Mouse (Mus musculus): ENCODE data around the gene Wdr93.

Gene Wdr93

DNA sequence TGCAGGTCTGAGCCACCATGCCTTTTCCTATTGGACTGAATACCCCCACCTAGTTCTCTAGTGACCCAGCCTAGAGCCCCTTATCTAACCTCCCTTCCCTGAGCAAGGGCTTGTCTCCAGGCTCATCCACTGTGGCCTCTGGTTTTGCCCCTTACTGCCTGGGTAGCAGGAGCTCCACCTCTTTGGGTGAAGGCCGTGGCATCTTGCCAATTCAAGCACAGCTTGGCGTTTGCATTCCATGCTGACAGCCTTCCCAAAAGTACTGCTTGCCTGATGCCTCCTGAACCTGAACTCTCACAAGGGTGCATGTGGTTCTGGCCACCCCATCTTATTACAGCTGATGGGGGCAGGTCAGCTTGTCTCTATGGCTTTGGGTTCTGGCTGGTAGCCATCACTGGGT, 60.9 kb downstream of the Wdr93 start:
- DNase-seq = no peak

DNA sequence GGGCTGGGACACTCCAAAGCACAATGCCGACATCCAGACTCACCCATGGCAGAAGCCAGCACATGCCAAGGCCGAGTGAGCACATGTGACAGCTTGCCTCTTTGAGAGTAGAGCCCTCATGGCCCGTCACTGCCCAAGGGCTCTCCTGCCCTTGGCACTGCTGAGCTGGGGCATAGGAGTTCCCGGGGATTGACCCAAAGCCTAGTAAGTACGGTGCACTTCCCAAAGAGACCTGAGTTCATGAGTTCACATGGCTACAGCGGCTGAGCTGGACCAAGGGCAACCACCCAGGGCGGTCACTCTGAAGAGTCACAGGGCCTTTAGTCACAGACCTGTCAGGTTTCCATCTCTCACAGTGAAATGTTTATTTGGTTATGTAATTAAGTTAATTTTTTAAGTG, 65.6 kb downstream of the Wdr93 start:
- DNase-seq = no peak

DNA sequence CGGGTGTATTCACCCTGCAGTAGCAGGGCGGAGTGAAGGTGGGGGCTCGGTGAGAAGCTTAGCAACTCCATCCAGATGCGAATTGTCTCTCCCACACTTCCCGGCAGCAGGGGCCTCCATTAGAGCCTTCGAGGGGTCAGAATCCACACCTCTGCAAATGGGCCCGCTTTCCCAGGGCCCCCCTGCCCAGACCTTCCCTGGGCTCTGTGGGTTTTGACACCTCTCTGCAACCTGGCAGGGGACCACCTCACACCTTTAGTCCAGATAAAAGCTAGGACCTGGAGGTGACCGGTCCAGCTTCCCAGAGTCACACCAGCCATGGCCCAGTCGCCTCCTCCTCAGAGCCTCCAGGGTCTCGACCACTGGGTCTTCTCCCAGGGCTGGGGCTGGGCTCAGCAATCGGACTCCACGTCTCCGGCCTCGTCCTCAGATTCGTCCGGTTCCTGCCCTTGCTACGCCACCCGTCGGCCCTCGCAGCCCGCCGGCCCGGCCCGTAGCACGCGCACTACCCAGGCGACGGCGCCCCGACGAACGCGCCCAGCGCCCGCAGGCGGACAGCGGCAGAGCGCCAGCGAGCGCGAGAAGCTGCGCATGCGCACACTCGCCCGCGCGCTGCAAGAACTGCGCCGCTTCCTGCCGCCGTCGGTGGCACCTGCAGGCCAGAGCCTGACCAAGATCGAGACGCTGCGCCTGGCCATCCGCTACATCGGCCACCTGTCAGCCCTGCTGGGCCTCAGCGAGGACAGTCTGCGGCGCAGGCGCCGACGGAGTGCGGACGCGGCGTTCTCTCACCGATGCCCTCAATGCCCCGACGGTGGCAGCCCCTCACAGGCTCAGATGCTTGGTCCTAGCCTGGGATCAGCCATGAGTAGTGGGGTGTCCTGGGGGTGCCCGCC, 67.9 kb downstream of the Wdr93 start, which contains the start of gene Mesp2:
Gene Mesp2 (plus strand): TSS at position 117 of the 896 bp plus-strand sequence.
- DNase-seq = peak; percentile 93

DNA sequence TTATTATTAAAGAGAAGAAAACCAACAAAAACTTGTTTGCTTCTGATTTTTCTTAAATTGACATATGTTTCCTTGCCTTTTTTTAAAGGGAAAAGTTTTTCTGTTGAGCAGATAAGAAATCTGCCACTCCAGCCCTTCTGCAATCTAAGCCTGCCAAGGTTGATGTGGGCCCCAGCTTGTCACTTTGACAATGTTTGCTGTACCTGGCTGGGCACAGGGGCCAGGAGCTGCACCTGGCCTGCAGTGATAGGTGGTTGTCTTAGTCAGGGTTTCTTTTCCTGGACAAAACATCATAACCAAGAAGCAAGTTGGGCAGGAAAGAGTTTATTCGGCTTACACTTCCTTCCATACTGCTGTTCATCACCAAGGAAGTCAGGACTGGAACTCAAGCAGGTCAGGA, 70.4 kb downstream of the Wdr93 start:
- DNase-seq = no peak

DNA sequence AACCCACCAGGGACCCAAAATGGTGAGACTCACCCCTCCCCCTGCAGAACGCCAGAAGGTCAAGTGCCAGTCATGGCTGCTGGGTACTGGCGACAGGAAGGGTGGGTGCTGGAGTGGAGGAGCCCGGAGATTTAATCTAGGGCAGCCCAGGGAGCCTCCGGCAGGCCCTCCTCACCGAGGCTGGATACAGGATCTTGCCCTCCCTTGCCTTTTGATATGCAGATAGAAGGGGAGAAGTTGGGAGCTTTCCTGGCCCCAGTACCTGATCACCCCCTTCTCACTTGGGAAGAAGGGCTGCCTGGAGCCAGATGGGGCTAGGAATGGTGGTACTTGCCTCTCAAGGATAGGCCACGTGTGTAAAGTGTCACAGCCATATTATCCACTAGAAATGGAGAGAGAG, 75.4 kb downstream of the Wdr93 start:
- no peak for DNase-seq

DNA sequence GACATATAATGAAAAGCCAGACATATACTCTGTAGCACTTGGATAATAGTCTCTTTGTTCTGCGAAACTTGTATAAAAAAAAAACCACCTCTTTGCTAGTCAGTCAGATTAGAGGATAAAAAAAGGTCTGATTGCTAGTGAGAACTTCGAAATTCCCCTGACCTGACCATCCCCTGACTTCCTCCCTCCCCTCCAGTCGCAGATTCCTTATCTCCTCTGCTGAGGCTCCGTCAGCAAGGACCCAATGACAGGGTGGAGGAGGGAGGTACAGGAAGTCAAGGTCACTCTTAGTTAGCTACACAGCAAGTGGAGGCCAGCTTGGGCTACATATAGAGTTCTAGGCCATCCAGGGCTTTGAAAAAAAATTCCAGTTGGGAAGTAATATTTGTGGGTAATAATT, 76.6 kb downstream of the Wdr93 start:
- no peak for DNase-seq

DNA sequence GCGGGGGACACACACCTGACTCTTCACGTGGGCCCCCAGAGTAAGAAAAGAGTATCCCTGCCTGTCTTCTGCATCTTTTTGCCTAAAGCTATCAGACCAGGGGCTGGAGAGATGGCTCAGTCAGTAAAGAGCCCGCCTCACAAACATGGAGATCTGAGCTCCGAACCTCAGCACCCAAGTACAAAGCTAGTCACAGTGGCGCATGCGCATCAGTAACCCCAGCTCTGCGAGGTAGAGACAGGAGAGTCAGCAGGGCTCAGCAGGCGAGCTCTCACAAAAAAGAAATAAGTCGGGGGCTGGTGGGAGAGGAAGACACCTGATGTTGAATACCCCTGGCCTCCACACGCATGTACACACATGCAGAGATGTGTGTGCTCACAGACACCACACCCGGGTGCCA, 77.0 kb downstream of the Wdr93 start:
- DNase-seq = no peak

DNA sequence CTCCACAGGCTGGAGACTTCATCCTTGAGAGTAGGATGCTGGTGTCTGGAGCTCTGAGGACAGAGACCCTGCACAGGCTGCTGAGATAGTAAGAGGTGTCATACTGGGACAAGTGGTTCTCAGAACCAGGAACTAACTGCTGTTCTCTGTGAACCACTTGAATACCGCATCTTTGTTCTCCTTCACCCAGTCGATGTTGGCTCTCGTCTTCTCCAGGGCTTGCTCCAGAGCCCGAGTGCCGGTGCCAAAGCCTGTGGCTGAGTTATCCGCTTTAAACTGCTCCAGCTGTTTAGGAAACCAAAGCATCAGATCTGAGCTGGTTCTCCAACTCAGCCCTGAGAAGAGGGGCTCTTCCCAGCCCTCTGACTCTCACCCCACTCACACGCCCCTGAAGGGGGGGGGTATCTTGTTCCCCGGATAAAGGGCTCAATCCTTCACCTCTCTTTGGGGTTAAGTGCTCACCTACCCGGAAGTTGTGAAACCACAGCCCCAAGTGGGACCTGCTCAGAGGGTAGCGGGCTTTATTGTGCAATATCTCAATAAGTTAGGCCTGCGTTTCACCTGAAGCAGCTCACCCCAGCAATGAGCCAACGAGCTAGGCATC, 79.2 kb downstream of the Wdr93 start:
- DNase-seq = no peak

DNA sequence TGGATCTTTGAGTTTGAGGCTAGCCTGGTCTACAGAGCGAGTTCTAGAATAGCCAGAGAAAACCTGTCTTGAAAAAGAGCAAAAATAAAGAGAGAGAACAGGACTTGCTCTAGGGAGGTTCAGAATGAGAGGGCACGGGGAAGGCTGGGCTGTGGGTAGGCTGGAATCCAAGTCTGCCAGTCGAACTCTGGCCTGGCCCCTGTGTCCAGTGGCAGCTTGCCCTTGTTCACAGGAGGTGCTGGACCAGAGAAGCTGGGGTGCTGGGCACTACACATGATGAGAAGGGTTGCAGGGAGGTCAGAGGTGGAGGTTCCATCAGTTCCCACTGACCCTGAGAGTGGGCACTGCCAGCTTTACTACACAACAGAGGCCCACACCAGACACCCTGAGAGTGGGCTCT, 85.4 kb downstream of the Wdr93 start:
- DNase-seq = no peak

DNA sequence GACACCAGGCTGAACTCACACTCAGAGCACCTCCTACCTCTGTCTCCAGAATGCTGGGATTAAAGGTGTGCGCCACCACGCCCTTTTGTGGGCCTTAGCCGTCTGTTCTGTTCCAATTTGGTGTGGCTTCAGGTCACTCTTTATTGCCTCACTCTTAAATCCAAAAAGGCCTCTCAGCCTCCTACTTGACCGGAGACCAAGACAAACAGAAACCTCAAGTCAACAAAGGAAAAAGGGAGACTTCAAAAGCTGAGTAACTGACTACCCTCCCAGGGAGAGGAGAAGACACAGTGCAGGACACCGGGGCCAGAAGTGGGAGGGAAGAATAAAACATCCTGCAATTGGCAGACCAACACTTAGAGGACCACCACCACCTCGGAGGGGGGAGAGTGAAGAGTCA, 88.2 kb downstream of the Wdr93 start:
- no peak for DNase-seq

DNA sequence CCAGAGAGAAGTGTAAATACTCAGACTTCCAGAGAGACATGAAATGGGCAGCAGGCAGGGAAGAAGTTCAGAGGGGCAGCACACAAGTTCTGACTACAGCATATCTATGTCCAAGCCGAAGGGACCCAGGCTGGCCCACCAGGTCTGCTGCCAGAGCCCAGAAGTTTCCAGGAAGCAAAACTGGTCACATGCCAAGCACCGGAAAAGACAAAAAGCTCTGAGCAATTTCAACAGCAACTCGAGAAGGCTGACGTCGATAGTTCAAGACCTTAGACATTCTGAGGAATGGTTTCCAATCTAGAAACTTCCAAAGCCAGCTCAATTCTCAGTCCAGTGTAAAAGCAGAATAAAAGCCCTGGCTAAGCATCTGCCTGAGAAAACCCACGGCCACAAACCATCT, 88.6 kb downstream of the Wdr93 start:
- no peak for DNase-seq

DNA sequence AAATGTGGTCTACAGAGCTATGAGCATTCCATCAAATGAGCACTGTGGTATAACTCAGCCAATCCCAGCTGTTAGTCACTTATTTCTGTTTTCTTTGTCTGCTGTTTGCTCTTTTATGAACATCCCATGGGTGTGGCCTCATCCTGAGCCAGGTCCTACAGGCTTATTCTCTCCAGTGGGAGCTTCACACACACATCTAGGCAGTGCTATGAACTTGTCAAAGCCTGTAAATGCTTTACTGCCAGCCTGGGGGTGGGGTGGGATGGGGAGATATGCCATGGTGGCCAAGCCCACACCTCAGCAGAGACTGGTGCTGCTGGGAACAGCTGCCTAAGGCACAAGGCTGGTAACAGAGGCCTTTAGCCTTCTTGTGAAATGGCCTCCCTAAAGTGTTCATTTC, 90.0 kb downstream of the Wdr93 start:
- no peak for DNase-seq

DNA sequence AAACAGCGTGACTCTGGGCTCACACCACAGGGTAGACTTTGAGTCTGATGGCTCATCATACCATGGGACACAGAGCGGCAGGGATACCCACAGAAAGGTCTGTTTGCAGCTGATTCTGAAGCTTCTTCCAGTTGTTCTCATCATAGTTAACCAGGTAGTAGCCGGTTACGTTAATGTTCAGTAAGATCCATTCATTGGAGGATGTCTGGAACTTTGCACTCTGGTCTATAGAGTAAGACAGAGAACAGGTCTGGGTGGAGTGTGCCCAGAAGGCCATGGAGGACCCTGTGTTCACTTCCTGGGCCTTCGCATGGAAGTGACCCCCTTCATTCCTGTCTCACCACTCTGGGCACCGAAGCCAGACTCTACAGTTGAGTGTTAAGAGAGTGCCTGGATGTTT, 92.2 kb downstream of the Wdr93 start:
- no peak for DNase-seq
